In genomic region chr4:139302241-139302640, GRCm38 (mm10) we compare ENCODE assay signal across 27 mouse cellular contexts. TPM values are rescaled to one million over a fixed set of nuclear protein-coding genes. Genes with fewer than 3 reads are reported as not detected.
DNase-seq lines count a peak whose midpoint lies in the region; ATAC-seq and TF ChIP-seq lines count a peak whose summit lies in the region.
"Had no signal": no experiment of that assay in that cellular context is flagged by ENCODE, and none has a peak within 500 bp of the region (broad histone marks: within the 10 kb centered on the region; RNA-seq: fewer than 3 reads in every experiment).

No protein-coding gene starts in this region.

- H3K9ac ChIP-seq in forebrain, embryonic 14.5 days (ENCODE audit: low read length): no peak overlapping the region
- H3K9ac ChIP-seq: embryonic facial prominence, embryonic 13.5 days; embryonic facial prominence, embryonic 15.5 days; forebrain, embryonic 12.5 days; forebrain, embryonic 15.5 days; forebrain, postnatal 0 days had no signal

- H3K36me3 ChIP-seq in E14TG2a.4 (ENCODE audit: insufficient read depth, low read length): peaks cover 67% of the 10 kb centered on the region
- H3K36me3 ChIP-seq in forebrain, embryonic 14.5 days (ENCODE audit: control insufficient read depth, insufficient read depth, low read length): peaks cover 37% of the 10 kb centered on the region

- WGBS in forebrain, embryonic 14.5 days: 64% methylated on average over 5 of the region's 5 CpGs

- peak overlapping the region; percentile 48 for H3K4me3 ChIP-seq in E14TG2a.4 (replicated peaks; ENCODE audit: low read length)
- H3K4me3 ChIP-seq in forebrain, embryonic 14.5 days (ENCODE audit: low read depth, low read length): no peak overlapping the region
- H3K4me3 ChIP-seq: embryonic facial prominence, embryonic 13.5 days; embryonic facial prominence, embryonic 15.5 days; erythroblast, embryonic 14.5 days; forebrain, embryonic 10.5 days; forebrain, embryonic 12.5 days; forebrain, embryonic 15.5 days had no signal

- H3K4me2 ChIP-seq in forebrain, embryonic 14.5 days (ENCODE audit: low read length): no peak overlapping the region
- H3K4me2 ChIP-seq: embryonic facial prominence, embryonic 13.5 days; embryonic facial prominence, embryonic 15.5 days; forebrain, embryonic 12.5 days; forebrain, embryonic 15.5 days had no signal

- no peaks in the 10 kb centered on the region for H3K27me3 ChIP-seq in E14TG2a.4 (ENCODE audit: insufficient read depth, low read length)
- H3K27me3 ChIP-seq in forebrain, embryonic 14.5 days (replicated peaks; ENCODE audit: control insufficient read depth, insufficient read depth, low read length): no peaks in the 10 kb centered on the region
- H3K27me3 ChIP-seq: CH12.LX; embryonic facial prominence, embryonic 13.5 days; embryonic facial prominence, embryonic 15.5 days; forebrain, embryonic 12.5 days; forebrain, embryonic 15.5 days; Patski had no signal

- peak; percentile 6 for DNase-seq in cerebellum, adult 11 months
- no peak for DNase-seq in cerebellum, adult 9-10 months
- DNase-seq in cerebellum, adult 9-11 months: peak; percentile 30
- no peak for DNase-seq in cerebellum, postnatal 4 days (ENCODE audit: low spot score in 2 of 2)
- peak; percentile 85 for DNase-seq in R1 (ENCODE audit: low read depth, low spot score)
- no peak for DNase-seq in forebrain, embryonic 14.5 days (ENCODE audit: low spot score)
- DNase-seq in kidney, postnatal 4 days: no peak
- DNase-seq: adrenal gland, adult 8-10 months; adrenal gland, postnatal 14 days; adrenal gland, postnatal 36 days; B cell, adult 2 months; cerebellum, adult 2 months; cerebellum, postnatal 14 days; cerebellum, postnatal 36 days; forebrain, postnatal 0 days had no signal

- H3K9me3 ChIP-seq in E14TG2a.4 (ENCODE audit: low read length): no peaks in the 10 kb centered on the region
- H3K9me3 ChIP-seq in forebrain, embryonic 14.5 days (replicated peaks; ENCODE audit: control insufficient read depth, low read length): no peaks in the 10 kb centered on the region
- H3K9me3 ChIP-seq: embryonic facial prominence, embryonic 13.5 days; embryonic facial prominence, embryonic 15.5 days; forebrain, embryonic 10.5 days; forebrain, embryonic 12.5 days; forebrain, embryonic 15.5 days; G1E had no signal

- peaks cover 44% of the 10 kb centered on the region for H3K4me1 ChIP-seq in E14TG2a.4 (replicated peaks; ENCODE audit: low read depth, low read length)
- H3K4me1 ChIP-seq in forebrain, embryonic 14.5 days (ENCODE audit: control insufficient read depth, insufficient read depth, low read length): no peaks in the 10 kb centered on the region
- H3K4me1 ChIP-seq: embryonic facial prominence, embryonic 15.5 days; forebrain, embryonic 12.5 days; forebrain, embryonic 15.5 days had no signal

- ATAC-seq in forebrain, embryonic 14.5 days: no peak
- ATAC-seq: activated CD4-positive, CD25-positive, alpha-beta regulatory T cell, adult 4 months; CD4-positive, CD25-positive, alpha-beta regulatory T cell, adult 4 months; forebrain, embryonic 15.5 days; forebrain, postnatal 0 days; Patski had no signal

- H3K27ac ChIP-seq in forebrain, embryonic 14.5 days (ENCODE audit: low read depth, low read length): no peak overlapping the region
- H3K27ac ChIP-seq: embryonic facial prominence, embryonic 13.5 days; embryonic facial prominence, embryonic 15.5 days; forebrain, embryonic 10.5 days; forebrain, embryonic 12.5 days; forebrain, embryonic 15.5 days had no signal

- TF ChIP-seq CTCF in E14TG2a.4 (conservative IDR thresholded peaks at IDR 0.05; ENCODE audit: low read length): no peak

RNA-seq across cellular contexts. Expression of gene Pqlc2, which starts 8.3 kb away (rescaled TPM):
- polyA plus RNA-seq in forebrain, embryonic 14.5 days (2014; fragmentation: Nextera tagmentation; extraction: Ambion mirVana): 8.9 and 10.5 TPM in 2 replicates

RNA-seq across cellular contexts. Expression of gene Akr7a5, which starts 8.3 kb away (rescaled TPM):
- 56.6 and 59.4 TPM in 2 replicates for polyA plus RNA-seq in forebrain, embryonic 14.5 days (2014; fragmentation: Nextera tagmentation; extraction: Ambion mirVana)

RNA-seq across cellular contexts. Expression of gene Mrto4, which starts 50.1 kb away (rescaled TPM):
- 101 and 110 TPM in 2 replicates for polyA plus RNA-seq in forebrain, embryonic 14.5 days (2014; fragmentation: Nextera tagmentation; extraction: Ambion mirVana)

RNA-seq across cellular contexts. Expression of gene Emc1, which starts 50.1 kb away (rescaled TPM):
- 17.9 and 23.3 TPM in 2 replicates for polyA plus RNA-seq in forebrain, embryonic 14.5 days (2014; fragmentation: Nextera tagmentation; extraction: Ambion mirVana)

RNA-seq across cellular contexts. Expression of gene Ubr4, which starts 50.2 kb away (rescaled TPM):
- polyA plus RNA-seq in forebrain, embryonic 14.5 days (2014; fragmentation: Nextera tagmentation; extraction: Ambion mirVana): 51.3 and 71.4 TPM in 2 replicates

Comparison
In these comparisons a context has a peak if more than half of its experiments do, and no peak if none do; other contexts are left out.
1. DNase-seq: peak in cerebellum, adult 11 months (single experiment), cerebellum, adult 9-11 months (single experiment) and R1 (single experiment); none in cerebellum, adult 9-10 months (single experiment), cerebellum, postnatal 4 days (0 of 2), forebrain, embryonic 14.5 days (single experiment) and kidney, postnatal 4 days (0 of 2).